Mouse (Mus musculus) ES-Bruce4 (cell line): Measurements from ENCODE around the gene Ldlr. TPM values are rescaled to one million over a fixed set of nuclear protein-coding genes. Genes with fewer than 3 reads are reported as not detected.
A peak's percentile ranks its signal among the peaks of the same experiment; 100 is the strongest.

Experiments used
- H3K27ac ChIP-seq: 2 replicates; pipeline ENCODE4 v1.5.1; 2012; ENCODE audit warnings: low read length, inconsistent platforms; ENCODE audit not compliant: insufficient read depth
- H3K27me3 ChIP-seq: 2 replicates; pipeline ENCODE4 v1.6.1; 2012; ENCODE audit warnings: mild to moderate bottlenecking, low read length, inconsistent platforms; ENCODE audit not compliant: control insufficient read depth, poor library complexity, insufficient read depth, severe bottlenecking
- H3K36me3 ChIP-seq: 2 replicates; pipeline ENCODE4 v1.6.1; 2012; ENCODE audit warnings: inconsistent platforms, mild to moderate bottlenecking, low read length, moderate library complexity; ENCODE audit not compliant: control insufficient read depth, poor library complexity, insufficient read depth, severe bottlenecking
- H3K4me1 ChIP-seq: one replicate; pipeline ENCODE4 v1.8.1; 2011; ENCODE audit warnings: low read length; ENCODE audit not compliant: control insufficient read depth, insufficient read depth
- H3K4me3 ChIP-seq: 2 replicates; pipeline ENCODE4 v1.5.1; 2011; ENCODE audit warnings: low read depth, mild to moderate bottlenecking, low read length
- H3K9ac ChIP-seq: 2 replicates; pipeline ENCODE4 v1.6.1; 2012; ENCODE audit warnings: low read depth, mild to moderate bottlenecking, inconsistent platforms; ENCODE audit not compliant: poor library complexity, severe bottlenecking
- H3K9me3 ChIP-seq: replicated peaks from 2 replicates; pipeline ENCODE4 v1.6.1; 2012; ENCODE audit warnings: mild to moderate bottlenecking, low read length, inconsistent platforms; ENCODE audit not compliant: control insufficient read depth, poor library complexity, insufficient read depth, severe bottlenecking
- CTCF ChIP-seq: IDR thresholded peaks from one replicate; pipeline ENCODE4 v1.8.1; 2011; ENCODE audit warnings: low read depth, low read length
- EP300 ChIP-seq: IDR thresholded peaks from 2 replicates; pipeline ENCODE4 v1.6.1; 2011; ENCODE audit warnings: low read depth, low read length; ENCODE audit not compliant: insufficient read depth
- POLR2A ChIP-seq: IDR thresholded peaks from one replicate; pipeline ENCODE4 v1.8.1; 2011; ENCODE audit warnings: low read length; ENCODE audit not compliant: insufficient read depth
- polyA plus RNA-seq: library from polyadenylated mRNA; stranded (reverse); fragments of >200 nt; gene quantifications from 2 replicates; pipeline ENCODE4 v1.2.4, GENCODE M21; 2011; ENCODE audit warnings: low read depth; ENCODE audit not compliant: missing spikeins, insufficient read depth, insufficient read length

The Ldlr gene
- polyA plus RNA-seq, 1 experiment = 79.3 TPM

DNA sequence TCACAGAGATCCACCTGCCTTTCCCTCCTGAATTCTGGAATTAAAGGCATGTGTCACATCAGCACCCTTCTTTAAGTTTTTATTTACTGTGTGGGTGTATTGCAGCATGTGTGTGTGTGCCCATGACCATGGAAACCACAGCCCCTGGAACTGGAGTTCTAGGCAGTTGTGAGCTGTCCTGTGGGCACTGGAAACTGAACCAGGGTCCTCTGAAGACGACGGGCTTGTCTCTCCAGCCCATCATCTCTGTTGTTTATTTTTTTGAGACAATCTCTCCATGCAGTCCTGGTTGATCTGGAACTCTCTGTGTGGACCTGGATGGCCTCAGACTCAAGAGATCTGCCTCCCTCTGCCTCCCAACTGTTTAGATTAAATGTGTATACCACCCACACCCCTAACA lies 6.3 kb upstream of the Ldlr start:
- no peaks in the 10 kb centered on the region for H3K27me3 ChIP-seq
- no peak overlapping the region for H3K9ac ChIP-seq
- TF ChIP-seq POLR2A = no peak
- no peak for TF ChIP-seq CTCF
- TF ChIP-seq EP300 = no peak
- H3K4me3 ChIP-seq = no peak overlapping the region
- no peaks in the 10 kb centered on the region for H3K4me1 ChIP-seq
- H3K9me3 ChIP-seq = no peaks in the 10 kb centered on the region
- no peak overlapping the region for H3K27ac ChIP-seq
- no peaks in the 10 kb centered on the region for H3K36me3 ChIP-seq

DNA sequence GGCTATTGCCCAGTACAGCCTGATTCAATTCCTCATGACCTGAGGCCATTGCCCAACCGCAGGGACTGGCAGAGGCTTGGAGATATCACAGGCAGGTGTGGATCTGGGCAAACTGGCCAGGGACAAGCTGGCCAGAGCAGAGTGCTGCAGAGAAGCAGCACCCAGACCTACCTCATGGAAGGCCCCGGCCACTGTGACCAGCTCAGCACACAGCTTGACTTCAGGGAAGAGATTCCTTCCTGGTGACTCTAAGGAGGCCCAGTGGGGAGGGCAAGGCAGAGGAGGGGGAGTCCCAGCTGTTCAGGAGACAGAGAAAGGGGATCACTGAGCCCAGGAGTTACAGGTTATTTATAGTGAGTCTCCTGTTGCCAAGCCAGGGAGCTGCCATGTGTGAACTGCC lies 2.2 kb upstream of the Ldlr start:
- Histone ChIP-seq H3K4me3 (no peak overlapping the region), H3K36me3 (peaks cover 5% of the 10 kb centered on the region; the same call in 1 of the 2 replicates), H3K9me3 (no peaks in the 10 kb centered on the region), H3K27me3 (no peaks in the 10 kb centered on the region), H3K9ac (no peak overlapping the region), H3K27ac (no peak overlapping the region), H3K4me1 (no peaks in the 10 kb centered on the region)
- TF ChIP-seq CTCF (no peak), POLR2A (no peak), EP300 (no peak)

DNA sequence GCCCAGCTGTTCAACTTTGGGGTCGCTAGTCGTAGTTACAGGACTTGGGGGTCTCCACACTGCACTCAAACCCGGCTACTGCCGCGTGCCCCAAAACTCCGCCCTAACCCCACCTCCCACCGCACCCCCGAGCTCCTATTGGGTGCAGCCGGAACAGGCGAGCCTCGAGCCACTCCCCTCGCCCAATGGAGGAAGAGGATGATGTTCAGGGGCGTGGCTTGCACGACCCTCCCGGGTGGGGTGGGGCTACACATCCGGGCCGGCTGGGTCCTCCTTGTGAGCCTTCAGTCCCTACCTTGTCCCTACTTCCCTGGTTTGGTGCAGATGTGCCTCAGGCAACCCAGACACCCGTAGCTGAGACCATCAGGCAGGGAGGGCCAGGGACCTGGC lies 859 bp downstream of the Ldlr start:
- no peaks in the 10 kb centered on the region for H3K9me3 ChIP-seq
- peaks cover 6% of the 10 kb centered on the region for H3K4me1 ChIP-seq
- peak overlapping the region; percentile 63 for H3K9ac ChIP-seq

DNA sequence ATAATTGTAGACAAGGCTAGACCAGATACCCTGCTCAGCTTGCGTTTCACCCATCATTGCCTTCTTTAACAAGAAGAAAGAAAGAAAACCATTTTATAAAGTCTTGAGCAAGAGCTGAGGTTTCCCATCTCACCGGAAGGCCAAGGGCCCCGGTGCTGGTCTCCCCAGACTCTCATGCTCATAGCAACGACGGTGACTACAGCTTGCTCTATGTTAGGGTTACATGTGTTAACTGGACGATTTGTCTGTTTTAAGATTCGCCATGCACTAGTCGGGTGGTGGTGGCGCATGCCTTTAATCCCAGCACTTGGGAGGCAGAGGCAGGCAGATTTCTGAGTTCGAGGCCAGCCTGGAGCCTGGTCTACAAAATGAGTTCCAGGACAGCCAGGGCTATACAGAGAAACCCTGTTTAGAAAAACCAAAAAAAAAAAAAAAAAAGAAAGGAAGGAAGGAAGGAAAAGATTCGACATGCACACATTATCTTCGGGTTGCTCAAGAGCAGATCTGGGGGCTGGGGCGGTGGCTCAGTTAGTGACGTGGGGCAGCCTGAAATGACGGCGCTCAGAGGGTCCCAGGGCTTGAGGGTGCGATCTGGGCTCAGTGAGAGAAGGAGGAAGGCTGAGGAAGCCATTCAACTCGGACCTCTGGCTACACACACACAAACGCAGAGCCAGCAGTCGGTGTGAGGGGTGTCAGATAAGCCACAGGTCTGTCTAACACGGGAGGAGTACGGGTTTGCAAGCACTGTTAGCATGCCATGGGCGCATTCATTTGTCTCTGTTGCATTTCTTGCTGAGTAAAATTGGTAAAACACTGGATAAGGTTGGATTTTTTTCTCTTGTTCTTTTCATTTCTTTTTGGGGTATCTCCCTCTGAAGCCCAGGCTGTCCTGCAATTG lies 2.2 kb downstream of the Ldlr start:
- no peaks in the 10 kb centered on the region for H3K27me3 ChIP-seq
- H3K9me3 ChIP-seq = no peaks in the 10 kb centered on the region
- H3K9ac ChIP-seq = peak overlapping the region; percentile 63
- H3K4me3 ChIP-seq = peak overlapping the region; percentile 91
- no peak overlapping the region for H3K27ac ChIP-seq
- TF ChIP-seq CTCF = no peak
- TF ChIP-seq EP300 = no peak
- TF ChIP-seq POLR2A = no peak
- H3K4me1 ChIP-seq = peaks cover 7% of the 10 kb centered on the region
- peaks cover 14% of the 10 kb centered on the region for H3K36me3 ChIP-seq

More for the DNA sequence above, 859 bp downstream of the Ldlr start:
- Histone ChIP-seq H3K4me3 (peak overlapping the region; percentile 91), H3K36me3 (peaks cover 12% of the 10 kb centered on the region), H3K27me3 (no peaks in the 10 kb centered on the region), H3K27ac (peak overlapping the region; percentile 60)
- no peak for TF ChIP-seq CTCF
- 0 out of 2 replicates have a peak, but pooled peaks have one; percentile 58 for TF ChIP-seq EP300
- TF ChIP-seq POLR2A = peak; percentile 49

DNA sequence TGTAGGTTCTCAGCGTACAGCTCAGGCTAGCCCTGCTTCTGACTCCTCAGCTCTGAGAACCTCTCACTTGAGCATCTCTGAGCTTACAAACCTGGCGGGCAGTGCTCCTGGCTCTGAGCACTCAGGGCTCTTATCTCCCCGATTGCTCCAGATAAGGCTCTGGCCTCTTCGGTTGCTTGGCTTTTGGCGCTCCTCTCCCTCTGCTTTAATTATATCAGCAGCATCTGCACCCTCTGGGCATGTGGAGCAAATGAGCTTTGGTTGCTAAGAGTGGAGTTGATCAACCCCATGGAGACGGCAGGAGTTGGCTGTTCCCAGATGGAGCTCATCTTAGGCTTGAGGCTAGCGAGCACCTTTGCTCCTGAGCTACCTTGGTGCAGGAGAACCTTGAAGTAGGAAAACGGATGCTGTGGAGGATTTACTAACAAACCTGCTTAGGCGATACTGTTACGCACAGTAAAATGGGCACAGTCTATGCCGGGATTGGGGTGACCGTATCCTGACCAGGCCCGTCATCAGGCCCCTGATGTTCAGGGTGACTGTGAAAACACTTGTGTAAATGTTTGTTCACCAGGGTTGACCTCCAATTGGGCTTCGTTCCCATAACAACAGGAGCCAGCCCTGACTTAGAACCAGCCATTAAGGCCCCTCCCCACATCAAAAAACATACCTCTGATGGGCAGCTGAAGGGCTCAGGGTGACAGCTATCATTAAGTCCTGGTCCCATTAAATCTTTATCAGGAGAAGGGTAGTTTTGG lies 3.1 kb downstream of the Ldlr start:
- Histone ChIP-seq H3K4me1 (peaks cover 7% of the 10 kb centered on the region), H3K27ac (no peak overlapping the region), H3K9me3 (no peaks in the 10 kb centered on the region), H3K4me3 (peak overlapping the region; percentile 8; the same call in 1 of the 2 replicates), H3K9ac (peak overlapping the region; percentile 63; the same call in 1 of the 2 replicates), H3K36me3 (peaks cover 20% of the 10 kb centered on the region), H3K27me3 (no peaks in the 10 kb centered on the region)
- TF ChIP-seq EP300 (no peak), POLR2A (no peak), CTCF (no peak)
